Mouse (Mus musculus) megakaryocyte progenitor cell, adult 5-6 weeks (primary cell): ENCODE measurements around the gene Bcat1. TPM values are rescaled to one million over a fixed set of nuclear protein-coding genes. Genes with fewer than 3 reads are reported as not detected.
A peak's percentile ranks its signal among the peaks of the same experiment; 100 is the strongest.

Experiments used
- ATAC-seq: replicated peaks from 2 replicates; pipeline ENCODE4 v1.8.0; 2016; ENCODE audit warnings: mild to moderate bottlenecking, moderate TSS enrichment, inconsistent platforms; ENCODE audit not compliant: poor library complexity
- total RNA-seq, 2 experiments: library from RNA; stranded (forward) in 1 of 2; stranded (reverse) in 1 of 2; fragments of 157-497, 149-512 nt in 1 of 2; fragments of 200-1000 nt in 1 of 2; gene quantifications; 2 replicates each; pipeline versions ENCODE4 v1.2.3 to v1.2.4; 2015 to 2017

Gene Bcat1
- total RNA-seq, 2 experiments from 2014 or later = 0.27 to 1.5 TPM

GRCm38 (mm10) chr6:145014944-145015343 lies 61.0 kb downstream of the Bcat1 start:
- ATAC-seq = peak; percentile 44; the same call in 1 of the 2 replicates

GRCm38 (mm10) chr6:145012699-145013098 lies 63.3 kb downstream of the Bcat1 start:
- ATAC-seq = no peak

DNA sequence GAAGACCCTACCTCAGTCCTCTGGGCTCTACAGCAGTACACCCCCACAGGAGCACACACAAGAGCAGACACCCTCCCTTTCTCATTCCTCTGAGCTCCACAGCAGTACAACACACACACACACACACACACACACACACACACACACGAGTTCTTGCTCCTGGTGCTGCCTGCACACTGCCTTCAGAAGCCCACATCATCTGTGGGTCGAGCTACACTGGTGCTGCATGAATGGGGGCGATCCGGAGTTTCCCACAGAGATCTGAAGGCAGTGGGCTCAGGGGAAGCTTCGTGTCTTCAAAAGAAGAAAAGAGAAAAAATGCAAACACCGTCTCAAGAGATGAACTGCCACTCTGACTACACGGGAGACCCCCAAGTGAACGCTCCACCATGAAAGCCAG lies 64.8 kb downstream of the Bcat1 start:
- no peak for ATAC-seq

DNA sequence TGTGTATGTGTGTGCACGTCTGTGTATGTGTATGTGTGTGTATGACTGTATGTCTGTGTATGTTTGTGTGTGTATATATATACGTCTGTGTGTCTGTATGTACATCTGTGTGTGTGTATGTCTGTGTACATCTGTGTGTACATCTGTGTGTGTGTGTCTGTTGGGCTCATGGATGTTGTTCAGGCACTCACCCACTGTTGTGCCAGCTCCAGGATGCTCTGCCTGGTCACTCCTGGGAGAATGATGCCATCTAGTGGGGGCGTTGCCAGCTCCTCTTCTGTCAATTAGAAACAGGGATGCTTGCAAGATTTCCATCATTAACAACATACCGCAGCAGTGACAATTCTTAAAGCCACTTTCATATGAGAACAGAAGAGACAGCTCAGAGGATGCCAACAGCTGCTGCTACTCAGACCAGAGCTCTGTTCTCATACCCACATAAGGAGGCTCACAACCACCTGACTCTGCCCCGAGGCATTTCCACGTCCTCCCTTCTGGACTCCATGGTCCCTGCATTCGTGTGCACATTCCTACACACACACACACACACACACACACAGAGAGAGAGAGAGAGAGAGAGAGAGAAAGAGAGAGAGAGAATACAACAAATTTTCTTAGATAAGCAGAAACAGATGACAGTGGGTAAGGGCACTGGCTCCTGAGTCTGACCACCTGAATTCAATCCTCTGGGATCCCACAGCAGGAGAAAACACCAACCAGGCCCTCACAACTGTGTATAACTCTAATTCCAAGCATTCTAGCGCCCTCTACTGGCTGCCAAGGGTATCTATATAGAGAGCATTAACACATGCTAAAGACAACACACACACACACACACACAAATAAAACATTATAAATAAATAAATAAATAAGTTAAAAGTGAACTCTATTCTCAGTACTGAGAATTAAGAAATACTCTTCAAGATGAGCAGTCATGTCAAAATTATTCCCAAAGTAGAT lies 65.8 kb downstream of the Bcat1 start:
- peak; percentile 76 for ATAC-seq

DNA sequence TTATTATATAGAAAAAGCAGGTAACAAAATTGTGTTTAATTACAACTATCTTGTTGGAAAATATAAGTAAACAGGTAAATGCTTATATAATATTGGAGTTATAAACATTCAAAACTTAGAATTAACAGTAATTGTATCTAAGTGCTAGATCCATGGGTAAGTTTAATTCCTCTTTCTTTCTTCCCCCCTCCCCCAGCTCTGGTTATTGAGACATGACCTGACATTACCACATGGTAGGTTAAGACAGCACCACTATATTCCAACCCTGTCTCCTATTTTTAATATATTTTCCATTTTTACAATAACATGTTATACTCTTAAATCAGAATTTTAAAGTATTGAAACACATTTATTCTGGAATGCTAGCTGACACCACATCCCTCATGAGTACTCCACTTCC lies 72.5 kb downstream of the Bcat1 start:
- ATAC-seq = 0 out of 2 replicates have a peak, but pooled peaks have one; percentile 42

DNA sequence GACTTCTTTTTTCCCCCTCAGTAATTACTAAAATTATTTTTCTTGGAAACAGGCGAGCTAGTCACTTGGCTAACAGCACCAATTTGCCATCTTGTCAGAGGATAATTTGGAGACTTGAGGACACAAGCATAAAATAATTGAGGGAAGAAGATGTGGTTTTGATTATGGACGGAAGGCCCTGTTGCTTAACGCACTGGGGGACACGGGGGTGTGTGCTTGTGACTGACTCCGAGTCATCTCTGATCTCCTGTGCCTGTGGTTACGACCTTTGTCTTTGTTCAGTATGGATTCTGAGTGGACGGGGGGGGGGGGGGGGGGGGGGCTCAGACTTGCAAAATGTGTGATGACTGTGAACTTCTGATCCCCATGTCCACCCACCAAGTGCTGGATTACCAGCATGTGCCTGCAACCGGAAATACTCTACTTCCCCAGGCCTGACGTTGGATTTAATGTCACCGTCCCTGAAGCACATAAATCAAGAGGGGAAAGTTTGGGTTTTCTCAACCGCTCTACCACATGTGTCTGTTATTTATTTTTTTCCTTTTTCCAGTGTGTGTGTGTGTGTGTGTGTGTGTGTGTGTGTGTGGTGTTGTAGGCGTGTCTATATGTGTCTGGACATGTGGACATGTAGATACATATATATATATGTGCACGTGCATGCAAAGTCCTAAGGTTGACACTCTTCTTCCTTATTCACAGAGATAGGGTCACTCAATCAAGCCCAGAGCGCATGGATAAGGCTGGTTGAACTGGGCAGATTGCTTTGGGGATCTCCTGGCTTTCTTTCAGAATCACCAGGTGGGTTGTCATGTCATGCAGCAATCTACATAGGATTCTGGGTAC lies 73.7 kb downstream of the Bcat1 start:
- ATAC-seq = peak; percentile 81

DNA sequence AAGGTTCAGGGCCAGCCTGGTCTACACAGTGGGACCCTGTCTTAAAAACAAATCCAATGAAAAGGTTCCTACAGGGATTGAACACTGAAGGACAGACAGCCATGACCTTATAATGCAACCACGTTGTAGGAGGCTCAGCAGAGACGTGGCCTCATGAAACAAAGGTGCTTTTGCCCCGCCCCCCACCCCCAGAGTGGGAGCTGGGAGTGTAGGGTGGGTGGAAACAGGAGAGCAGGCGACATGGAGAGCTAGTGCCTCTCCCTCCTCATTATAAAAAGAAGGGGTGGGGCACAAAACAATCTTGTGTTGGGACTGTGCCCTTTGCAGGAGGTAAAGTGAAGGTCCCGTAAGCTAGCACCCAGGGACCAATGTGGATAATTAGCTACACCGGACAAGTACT lies 74.5 kb downstream of the Bcat1 start:
- ATAC-seq = no peak

- peak; percentile 74 for ATAC-seq
Measured at GRCm38 (mm10) chr6:144997229-144997628, 78.8 kb downstream of the Bcat1 start.

- ATAC-seq = no peak
Measured at GRCm38 (mm10) chr6:144992111-144992510, 83.9 kb downstream of the Bcat1 start.

GRCm38 (mm10) chr6:144989193-144989592 lies 86.8 kb downstream of the Bcat1 start:
- ATAC-seq = no peak

DNA sequence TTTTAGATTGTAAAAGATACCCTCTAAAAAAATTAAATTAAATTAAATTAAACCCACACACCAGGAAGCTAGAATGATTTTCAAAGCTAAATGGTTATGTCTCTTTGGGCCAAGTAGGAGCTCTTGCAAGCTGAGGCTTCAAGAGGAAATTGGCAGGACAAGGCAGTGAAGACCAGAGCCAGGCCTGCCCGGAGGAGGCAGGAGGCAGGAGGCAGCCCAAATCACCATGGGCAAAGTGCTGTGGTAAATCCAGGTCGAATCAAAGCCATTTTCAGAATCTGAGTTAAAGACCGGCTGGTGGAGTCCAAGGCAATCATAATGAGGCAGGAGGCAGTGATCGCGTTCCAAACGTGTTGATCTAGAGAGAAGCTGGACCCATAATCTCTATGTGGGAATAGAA lies 88.3 kb downstream of the Bcat1 start:
- ATAC-seq = no peak

DNA sequence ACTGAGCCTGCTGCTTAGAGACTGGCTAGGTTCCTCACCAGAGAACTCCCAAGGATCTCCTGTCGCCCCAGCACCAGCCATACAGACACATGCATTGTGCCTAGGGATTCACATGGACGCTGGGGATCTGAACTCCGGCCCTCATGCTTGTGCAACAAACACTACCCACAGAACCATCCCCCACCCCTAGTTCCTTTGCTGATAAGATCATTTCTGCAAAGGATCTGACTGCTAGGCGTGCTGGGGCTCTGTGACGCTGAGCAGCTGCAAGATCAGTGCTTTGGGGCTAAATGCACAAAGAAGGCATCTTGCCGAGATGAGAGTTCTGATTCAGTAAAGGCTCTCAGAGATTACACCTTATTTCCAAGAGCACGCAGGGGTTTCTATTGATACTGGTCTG lies 88.8 kb downstream of the Bcat1 start:
- ATAC-seq = no peak

GRCm38 (mm10) chr6:144984221-144984620 lies 91.8 kb downstream of the Bcat1 start:
- no peak for ATAC-seq

- ATAC-seq = no peak
Measured at GRCm38 (mm10) chr6:144982093-144982492, 93.9 kb downstream of the Bcat1 start.

DNA sequence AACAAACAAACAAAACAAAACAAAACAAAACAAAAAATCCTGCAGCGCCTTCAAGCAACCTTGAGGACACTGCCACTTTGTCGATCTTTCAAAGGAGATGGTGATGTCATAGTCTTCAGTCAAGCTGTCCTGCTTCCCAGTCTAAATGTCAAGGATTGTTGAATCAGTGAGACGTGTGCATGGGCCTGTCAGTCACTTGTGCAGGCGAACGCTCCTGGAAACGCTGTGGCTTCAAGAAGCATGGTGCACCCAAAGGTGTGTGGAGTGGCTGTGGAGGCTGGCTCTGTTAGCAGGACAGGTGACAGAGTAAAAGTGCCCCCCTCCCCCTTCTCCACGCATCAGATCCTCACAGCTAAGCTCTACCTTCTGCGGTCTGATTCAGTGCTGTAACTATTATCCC lies 103.6 kb downstream of the Bcat1 start:
- no peak for ATAC-seq

- peak; percentile 52; the same call in 1 of the 2 replicates for ATAC-seq
Measured at GRCm38 (mm10) chr6:144970900-144971299, 105.1 kb downstream of the Bcat1 start.

DNA sequence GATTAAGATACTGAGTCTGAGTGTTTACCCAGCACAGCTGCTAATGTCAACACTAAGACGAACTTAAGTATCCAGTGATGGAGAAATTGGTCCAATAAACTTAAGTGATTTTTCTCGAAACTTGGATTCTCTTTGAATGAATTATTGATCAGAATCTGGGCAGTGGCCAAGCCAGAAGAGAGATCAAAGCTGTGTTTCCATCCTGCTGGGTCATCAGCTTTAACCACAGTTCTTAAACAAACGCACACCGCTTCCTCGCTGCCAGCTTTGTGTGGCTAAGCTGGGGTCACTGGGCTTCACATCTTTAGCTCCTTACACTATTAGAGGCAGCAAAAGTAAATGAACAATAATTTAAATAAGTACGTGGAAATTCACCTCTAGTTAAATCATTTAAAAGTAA lies 108.4 kb downstream of the Bcat1 start:
- ATAC-seq = no peak

GRCm38 (mm10) chr6:144964205-144964604 lies 111.8 kb downstream of the Bcat1 start:
- ATAC-seq = peak; percentile 50; the same call in 1 of the 2 replicates

- ATAC-seq = peak; percentile 51
Measured at GRCm38 (mm10) chr6:144963156-144963555, 112.8 kb downstream of the Bcat1 start.

DNA sequence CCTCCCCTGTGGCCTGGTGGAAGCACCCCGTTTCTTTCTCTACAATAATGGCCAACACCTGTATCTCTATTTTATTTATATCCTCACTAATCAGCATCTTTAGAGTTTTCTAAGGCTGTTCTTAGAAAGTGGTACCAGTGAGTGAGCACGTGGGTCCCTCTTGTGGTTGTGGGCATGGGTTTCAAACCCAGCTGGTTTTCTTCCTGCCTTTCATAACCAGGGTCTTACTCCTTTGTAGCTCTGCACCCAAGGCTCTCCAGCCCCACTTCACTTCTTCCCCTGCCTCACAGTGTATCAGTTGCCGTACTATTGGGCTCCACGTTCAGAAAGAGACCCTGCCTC lies 114.0 kb downstream of the Bcat1 start:
- 0 out of 2 replicates have a peak, but pooled peaks have one; percentile 15 for ATAC-seq

DNA sequence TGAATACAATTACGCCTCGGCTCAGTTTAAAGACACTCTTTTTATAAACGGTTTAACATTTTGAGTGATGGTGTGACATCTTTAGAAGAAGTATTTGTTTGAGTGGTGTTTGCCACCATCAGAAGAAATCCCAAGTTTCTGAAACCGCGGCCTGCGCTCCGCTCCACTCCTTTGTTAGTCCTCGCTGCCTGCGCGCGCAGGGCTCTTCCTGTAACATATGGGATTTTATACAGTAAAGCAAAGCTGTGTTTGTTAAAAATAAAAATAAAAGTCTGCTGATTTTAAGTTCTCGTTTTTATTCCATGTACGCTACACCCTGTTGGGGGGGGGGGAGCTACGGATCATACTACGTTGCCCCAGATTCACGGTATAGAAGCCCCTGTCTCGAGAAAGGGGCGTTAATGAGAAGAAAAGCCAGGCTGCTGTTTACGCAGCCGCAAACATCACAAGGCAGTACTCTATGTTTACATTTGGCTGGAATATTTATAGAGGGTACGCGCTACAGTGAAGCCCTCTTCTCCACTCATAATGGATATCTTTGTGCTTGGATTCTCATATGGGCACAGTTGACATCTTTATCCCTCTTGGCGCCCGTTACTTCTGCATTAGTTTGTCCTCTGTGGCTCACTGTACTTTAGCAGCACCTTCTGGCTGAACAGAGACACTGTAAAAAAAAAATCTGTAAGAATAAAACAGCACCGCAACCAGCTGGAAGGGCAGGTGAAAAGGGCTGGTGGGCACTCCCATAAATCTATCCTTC lies 114.6 kb downstream of the Bcat1 start:
- peak; percentile 66 for ATAC-seq
